Mouse (Mus musculus): ENCODE measurements around the gene Sec22b. TPM values are rescaled to one million over a fixed set of nuclear protein-coding genes. Genes with fewer than 3 reads are reported as not detected.

The Sec22b gene
- polyA plus RNA-seq, 1 experiment, result 4.3 TPM

GRCm38 (mm10) chr3:97894695-97895094, 6.3 kb upstream of the Sec22b start:
- peaks cover 9% of the 10 kb centered on the region for H3K27me3 ChIP-seq (ENCODE audit: control insufficient read depth)
- peaks cover 2% of the 10 kb centered on the region; the same call in 1 of the 2 replicates for H3K9me3 ChIP-seq (ENCODE audit: control insufficient read depth, low read length)
- no peaks in the 10 kb centered on the region for H3K36me3 ChIP-seq (ENCODE audit: control insufficient read depth)
- no peak overlapping the region for H3K4me3 ChIP-seq (replicated peaks)
- H3K4me1 ChIP-seq (ENCODE audit: control insufficient read depth), result no peaks in the 10 kb centered on the region
- TF ChIP-seq TAL1 (IDR thresholded peaks at IDR 0.05; ENCODE audit: low read length), result no peak
- TF ChIP-seq GATA1 (IDR thresholded peaks at IDR 0.05; ENCODE audit: low read length), result no peak

GRCm38 (mm10) chr3:97898381-97898780, 2.6 kb upstream of the Sec22b start:
- H3K9me3 ChIP-seq (ENCODE audit: control insufficient read depth, low read length), result no peaks in the 10 kb centered on the region
- H3K4me3 ChIP-seq (replicated peaks), result no peak overlapping the region
- no peaks in the 10 kb centered on the region for H3K36me3 ChIP-seq (ENCODE audit: control insufficient read depth)
- no peaks in the 10 kb centered on the region for H3K27me3 ChIP-seq (ENCODE audit: control insufficient read depth)
- peaks cover 14% of the 10 kb centered on the region for H3K4me1 ChIP-seq (ENCODE audit: control insufficient read depth)
- TF ChIP-seq GATA1 (IDR thresholded peaks at IDR 0.05; ENCODE audit: low read length), result no peak
- no peak for TF ChIP-seq TAL1 (IDR thresholded peaks at IDR 0.05; ENCODE audit: low read length)

- Histone ChIP-seq H3K4me3 (replicated peaks) (peak overlapping the region; percentile 80), H3K4me1 (ENCODE audit: control insufficient read depth) (peaks cover 16% of the 10 kb centered on the region)
- TF ChIP-seq TAL1 (IDR thresholded peaks at IDR 0.05; ENCODE audit: low read length), result no peak
- no peak for TF ChIP-seq GATA1 (IDR thresholded peaks at IDR 0.05; ENCODE audit: low read length)
Observed at GRCm38 (mm10) chr3:97901586-97901985, 596 bp downstream of the Sec22b start.

GRCm38 (mm10) chr3:97909737-97910136, 8.7 kb downstream of the Sec22b start:
- H3K27me3 ChIP-seq (ENCODE audit: control insufficient read depth), result no peaks in the 10 kb centered on the region
- TF ChIP-seq TAL1 (IDR thresholded peaks at IDR 0.05; ENCODE audit: low read length), result no peak
- TF ChIP-seq GATA1 (IDR thresholded peaks at IDR 0.05; ENCODE audit: low read length), result no peak
- no peaks in the 10 kb centered on the region for H3K9me3 ChIP-seq (ENCODE audit: control insufficient read depth, low read length)
- H3K4me1 ChIP-seq (ENCODE audit: control insufficient read depth), result no peaks in the 10 kb centered on the region
- H3K36me3 ChIP-seq (ENCODE audit: control insufficient read depth), result peaks cover 50% of the 10 kb centered on the region
- H3K4me3 ChIP-seq (replicated peaks), result no peak overlapping the region

More at GRCm38 (mm10) chr3:97901586-97901985, 596 bp downstream of the Sec22b start:
- no peaks in the 10 kb centered on the region for H3K27me3 ChIP-seq (ENCODE audit: control insufficient read depth)
- H3K36me3 ChIP-seq (ENCODE audit: control insufficient read depth), result peaks cover 8% of the 10 kb centered on the region
- no peaks in the 10 kb centered on the region for H3K9me3 ChIP-seq (ENCODE audit: control insufficient read depth, low read length)

GRCm38 (mm10) chr3:97911093-97911492, 10.1 kb downstream of the Sec22b start:
- TF ChIP-seq GATA1 (IDR thresholded peaks at IDR 0.05; ENCODE audit: low read length) (no peak), TAL1 (IDR thresholded peaks at IDR 0.05; ENCODE audit: low read length) (no peak)
- Histone ChIP-seq H3K36me3 (ENCODE audit: control insufficient read depth) (peaks cover 62% of the 10 kb centered on the region), H3K9me3 (ENCODE audit: control insufficient read depth, low read length) (no peaks in the 10 kb centered on the region), H3K27me3 (ENCODE audit: control insufficient read depth) (no peaks in the 10 kb centered on the region), H3K4me3 (replicated peaks) (no peak overlapping the region), H3K4me1 (ENCODE audit: control insufficient read depth) (no peaks in the 10 kb centered on the region)

DNA sequence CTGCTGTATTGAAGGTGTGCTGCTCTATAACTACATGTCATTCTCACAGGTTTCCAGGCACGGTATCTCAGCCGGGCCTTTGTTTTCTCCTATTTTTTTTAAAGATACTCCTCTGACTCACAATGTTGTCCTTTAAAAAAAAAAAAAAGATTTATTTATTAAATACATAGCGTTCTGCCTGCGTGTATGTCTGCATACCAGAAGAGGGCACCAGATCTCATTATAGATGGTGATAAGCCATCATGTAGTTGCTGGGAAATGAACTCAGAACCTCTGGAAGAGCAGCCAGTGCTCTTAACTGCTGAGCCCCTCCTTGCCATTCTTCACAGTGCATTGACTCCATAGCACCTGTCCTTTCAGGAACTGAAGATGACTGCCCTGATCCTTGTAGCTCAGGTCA, 14.1 kb downstream of the Sec22b start:
- no peak for TF ChIP-seq GATA1 (IDR thresholded peaks at IDR 0.05; ENCODE audit: low read length)
- TF ChIP-seq TAL1 (IDR thresholded peaks at IDR 0.05; ENCODE audit: low read length), result no peak
- no peaks in the 10 kb centered on the region for H3K4me1 ChIP-seq (ENCODE audit: control insufficient read depth)
- no peaks in the 10 kb centered on the region for H3K9me3 ChIP-seq (ENCODE audit: control insufficient read depth, low read length)
- H3K27me3 ChIP-seq (ENCODE audit: control insufficient read depth), result no peaks in the 10 kb centered on the region
- no peak overlapping the region for H3K4me3 ChIP-seq (replicated peaks)
- peaks cover 78% of the 10 kb centered on the region for H3K36me3 ChIP-seq (ENCODE audit: control insufficient read depth)

- no peaks in the 10 kb centered on the region for H3K4me1 ChIP-seq (ENCODE audit: control insufficient read depth)
- peaks cover 88% of the 10 kb centered on the region for H3K36me3 ChIP-seq (ENCODE audit: control insufficient read depth)
- TF ChIP-seq TAL1 (IDR thresholded peaks at IDR 0.05; ENCODE audit: low read length), result no peak
- no peak for TF ChIP-seq GATA1 (IDR thresholded peaks at IDR 0.05; ENCODE audit: low read length)
- H3K27me3 ChIP-seq (ENCODE audit: control insufficient read depth), result no peaks in the 10 kb centered on the region
- no peak overlapping the region for H3K4me3 ChIP-seq (replicated peaks)
- H3K9me3 ChIP-seq (ENCODE audit: control insufficient read depth, low read length), result no peaks in the 10 kb centered on the region
Observed at GRCm38 (mm10) chr3:97918885-97919550, 18.0 kb downstream of the Sec22b start.

- TF ChIP-seq GATA1 (IDR thresholded peaks at IDR 0.05; ENCODE audit: low read length) (no peak), TAL1 (IDR thresholded peaks at IDR 0.05; ENCODE audit: low read length) (no peak)
- Histone ChIP-seq H3K9me3 (ENCODE audit: control insufficient read depth, low read length) (no peaks in the 10 kb centered on the region), H3K4me3 (replicated peaks) (no peak overlapping the region), H3K4me1 (ENCODE audit: control insufficient read depth) (peaks cover 14% of the 10 kb centered on the region), H3K36me3 (ENCODE audit: control insufficient read depth) (peaks cover 38% of the 10 kb centered on the region), H3K27me3 (ENCODE audit: control insufficient read depth) (no peaks in the 10 kb centered on the region)
Observed at GRCm38 (mm10) chr3:97925246-97925645, 24.3 kb downstream of the Sec22b start.

- Histone ChIP-seq H3K9me3 (ENCODE audit: control insufficient read depth, low read length) (no peaks in the 10 kb centered on the region), H3K4me1 (ENCODE audit: control insufficient read depth) (peaks cover 25% of the 10 kb centered on the region), H3K27me3 (ENCODE audit: control insufficient read depth) (no peaks in the 10 kb centered on the region), H3K36me3 (ENCODE audit: control insufficient read depth) (peaks cover 22% of the 10 kb centered on the region), H3K4me3 (replicated peaks) (no peak overlapping the region)
- no peak for TF ChIP-seq GATA1 (IDR thresholded peaks at IDR 0.05; ENCODE audit: low read length)
- no peak for TF ChIP-seq TAL1 (IDR thresholded peaks at IDR 0.05; ENCODE audit: low read length)
Observed at GRCm38 (mm10) chr3:97927322-97927721, 26.3 kb downstream of the Sec22b start.
